Mouse (Mus musculus) limb, embryonic 14.5 days (tissue): Measurements from ENCODE around the gene Tktl2. TPM values are rescaled to one million over a fixed set of nuclear protein-coding genes. Genes with fewer than 3 reads are reported as not detected.

ENCODE experiments used
- ATAC-seq: fragments of 200-750 bp; cut with Nextera tagmentation; 2 replicates; pipeline ENCODE4 v1.8.0; 2017; ENCODE audit warnings: low read depth, moderate number of reproducible peaks, moderate TSS enrichment; ENCODE audit not compliant: low FRiP score
- DNase-seq: peaks from one replicate; pipeline ENCODE4 v3.0.0-alpha.2; 2015; ENCODE audit warnings: low spot score
- H3K27ac ChIP-seq: fragments of 300-500 bp; sonication (generic); replicated peaks from 2 replicates; pipeline ENCODE4 v1.5.1; 2014; ENCODE audit warnings: low read depth, mild to moderate bottlenecking, low read length, moderate library complexity, mixed read lengths
- H3K27me3 ChIP-seq: fragments of 300-500 bp; sonication (generic); 2 replicates; pipeline ENCODE4 v1.6.1; 2014; ENCODE audit warnings: low read length, mixed read lengths; ENCODE audit not compliant: control insufficient read depth, insufficient read depth
- H3K36me3 ChIP-seq: fragments of 300-500 bp; sonication (generic); 2 replicates; pipeline ENCODE4 v1.6.1; 2014; ENCODE audit warnings: mild to moderate bottlenecking, low read length, moderate library complexity, mixed read lengths; ENCODE audit not compliant: control insufficient read depth, insufficient read depth
- H3K4me1 ChIP-seq: fragments of 300-500 bp; sonication (generic); 2 replicates; pipeline ENCODE4 v1.6.1; 2014; ENCODE audit warnings: antibody characterized with exemption, low read length, mixed read lengths; ENCODE audit not compliant: control insufficient read depth, insufficient read depth
- H3K4me2 ChIP-seq: fragments of 300-500 bp; sonication (generic); replicated peaks from 2 replicates; pipeline ENCODE4 v1.6.1; 2014; ENCODE audit warnings: low read depth, mild to moderate bottlenecking, low read length, moderate library complexity; ENCODE audit not compliant: severe bottlenecking
- H3K4me3 ChIP-seq: fragments of 300-500 bp; sonication (generic); replicated peaks from 2 replicates; pipeline ENCODE4 v1.5.1; 2014; ENCODE audit warnings: low read length
- H3K9ac ChIP-seq: fragments of 300-500 bp; sonication (generic); 2 replicates; pipeline ENCODE4 v1.6.1; 2014; ENCODE audit warnings: mild to moderate bottlenecking, low read depth, low read length, moderate library complexity; ENCODE audit not compliant: severe bottlenecking
- H3K9me3 ChIP-seq: fragments of 300-500 bp; sonication (generic); 2 replicates; pipeline ENCODE4 v1.6.1; 2016; ENCODE audit warnings: low read length; ENCODE audit not compliant: control insufficient read depth
- POLR2A ChIP-seq: fragments of 200-500 bp; IDR thresholded peaks from 2 replicates; pipeline ENCODE4 v1.8.0; 2012; ENCODE audit warnings: inconsistent platforms, mild to moderate bottlenecking, moderate library complexity, borderline replicate concordance; ENCODE audit not compliant: insufficient read depth, insufficient read length; ENCODE audit errors: extremely low read depth
- WGBS: fragments of 180-500 bp; shearing (Covaris S2); extraction: QIAGEN DNeasy Blood & Tissue Kit; methylation state at CpG from one replicate; pipeline ENCODE4 v1.1.7; 2014; 5-methylcytosine and 5-hydroxymethylcytosine counted together
- polyA plus RNA-seq, 2 experiments: library from polyadenylated mRNA; depleted of rRNA in 1 of 2; stranded (reverse) in 1 of 2; unstranded in 1 of 2; fragments of >200 nt; fragmentation: Nextera tagmentation in 1 of 2; extraction: Ambion mirVana in 1 of 2; gene quantifications; 2 replicates each; pipeline versions ENCODE4 v1.2.1 to v1.2.3; 2012 to 2014

Gene Tktl2
- polyA plus RNA-seq, 2 experiments = not detected

- 80% methylated on average over 4 of the region's 4 CpGs for WGBS
- H3K4me2 ChIP-seq = no peak overlapping the region
- no peaks in the 10 kb centered on the region for H3K9me3 ChIP-seq
- DNase-seq (no peak), ATAC-seq (no peak)
- no peak overlapping the region for H3K4me3 ChIP-seq
- 0 out of 2 replicates have a peak, but pooled peaks cover under 1% of the 10 kb centered on the region for H3K4me1 ChIP-seq
- H3K36me3 ChIP-seq = no peaks in the 10 kb centered on the region
- no peak overlapping the region for H3K9ac ChIP-seq
- no peak for TF ChIP-seq POLR2A
- no peak overlapping the region for H3K27ac ChIP-seq
- H3K27me3 ChIP-seq = no peaks in the 10 kb centered on the region
These were observed 20.9 kb upstream of the Tktl2 start for GRCm38 (mm10) chr8:66490624-66491023.

GRCm38 (mm10) chr8:66494496-66494895 is 17.1 kb upstream of the Tktl2 start:
- H3K27ac ChIP-seq = no peak overlapping the region
- 75% methylated on average over 2 of the region's 2 CpGs for WGBS
- no peak overlapping the region for H3K4me3 ChIP-seq
- no peak for ATAC-seq
- TF ChIP-seq POLR2A = no peak
- no peaks in the 10 kb centered on the region for H3K27me3 ChIP-seq
- H3K4me2 ChIP-seq = no peak overlapping the region
- no peaks in the 10 kb centered on the region for H3K9me3 ChIP-seq
- DNase-seq = no peak
- H3K9ac ChIP-seq = no peak overlapping the region
- H3K4me1 ChIP-seq = no peaks in the 10 kb centered on the region
- H3K36me3 ChIP-seq = no peaks in the 10 kb centered on the region

- no peaks in the 10 kb centered on the region for H3K4me1 ChIP-seq
- DNase-seq (peak; percentile 54), ATAC-seq (peak; percentile 65; the same call in 1 of the 2 replicates)
- no peak overlapping the region for H3K4me2 ChIP-seq
- WGBS = 7% methylated on average over 8 of the region's 8 CpGs
- no peaks in the 10 kb centered on the region for H3K36me3 ChIP-seq
- H3K9ac ChIP-seq = no peak overlapping the region
- H3K4me3 ChIP-seq = no peak overlapping the region
- no peak overlapping the region for H3K27ac ChIP-seq
- TF ChIP-seq POLR2A = no peak
- H3K9me3 ChIP-seq = no peaks in the 10 kb centered on the region
- no peaks in the 10 kb centered on the region for H3K27me3 ChIP-seq
These were observed 15.8 kb upstream of the Tktl2 start for GRCm38 (mm10) chr8:66495726-66496125.

GRCm38 (mm10) chr8:66496998-66497577 is 14.5 kb upstream of the Tktl2 start:
- ATAC-seq (no peak), DNase-seq (peak; percentile 67)
- no peak overlapping the region for H3K27ac ChIP-seq
- TF ChIP-seq POLR2A = no peak
- no peaks in the 10 kb centered on the region for H3K9me3 ChIP-seq
- 39% methylated on average over 4 of the region's 4 CpGs for WGBS
- H3K9ac ChIP-seq = no peak overlapping the region
- H3K4me2 ChIP-seq = no peak overlapping the region
- H3K27me3 ChIP-seq = no peaks in the 10 kb centered on the region
- H3K4me3 ChIP-seq = no peak overlapping the region
- no peaks in the 10 kb centered on the region for H3K4me1 ChIP-seq
- H3K36me3 ChIP-seq = no peaks in the 10 kb centered on the region

GRCm38 (mm10) chr8:66503381-66503780 is 8.2 kb upstream of the Tktl2 start:
- Histone ChIP-seq H3K27ac (no peak overlapping the region), H3K4me1 (no peaks in the 10 kb centered on the region)
- WGBS = 70% methylated on average over 2 of the region's 2 CpGs

More at GRCm38 (mm10) chr8:66503381-66503780, 8.2 kb upstream of the Tktl2 start:
- Histone ChIP-seq H3K4me2 (no peak overlapping the region), H3K9ac (no peak overlapping the region), H3K36me3 (no peaks in the 10 kb centered on the region), H3K4me3 (no peak overlapping the region), H3K9me3 (no peaks in the 10 kb centered on the region), H3K27me3 (no peaks in the 10 kb centered on the region)
- DNase-seq (no peak), ATAC-seq (no peak)
- no peak for TF ChIP-seq POLR2A
